Mouse (Mus musculus) adrenal gland, adult 2 months (tissue): ENCODE results near the gene Coro1c. TPM values are rescaled to one million over a fixed set of nuclear protein-coding genes. Genes with fewer than 3 reads are reported as not detected.
A peak's percentile ranks its signal among the peaks of the same experiment; 100 is the strongest.

Experiments
- DNase-seq: peaks from one replicate; pipeline ENCODE4 v3.0.0; 2021
- polyA plus RNA-seq: library from polyadenylated mRNA; depleted of rRNA; stranded (reverse); fragments of >200 nt; gene quantifications from 2 replicates; pipeline ENCODE4 v1.2.3, GENCODE M21; 2012
- total RNA-seq, 2 experiments: library from RNA; stranded (reverse); gene quantifications; 2 replicates each; pipeline ENCODE4 v1.2.3; 2021

The Coro1c gene
- total and polyA plus RNA-seq, 3 experiments = 31.3 to 75.5 (median 43.3) TPM

DNA sequence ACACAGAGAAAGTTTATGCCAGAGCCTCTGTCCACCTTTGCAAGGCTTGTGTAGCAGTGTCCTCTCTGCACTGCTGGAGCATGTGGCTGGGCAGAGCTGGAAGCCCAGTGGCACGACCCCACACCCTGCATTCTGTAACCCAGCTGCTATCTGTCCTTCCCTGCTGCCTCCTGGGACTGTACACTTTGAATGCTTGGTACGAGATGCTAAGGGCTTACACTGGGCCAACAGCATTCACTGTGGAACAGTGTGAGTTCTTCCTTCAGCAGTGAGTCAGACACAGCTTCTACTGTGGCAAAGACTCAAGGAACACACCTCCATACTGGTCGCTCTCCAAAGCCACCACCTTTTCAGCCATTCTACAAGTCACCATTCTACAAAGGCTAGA lies 25.2 kb downstream of the Coro1c start:
- no peak for DNase-seq

- no peak for DNase-seq
Observed at GRCm38 (mm10) chr5:113882566-113883383, 25.8 kb downstream of the Coro1c start.

GRCm38 (mm10) chr5:113881136-113881535 lies 27.4 kb downstream of the Coro1c start:
- DNase-seq = no peak

- DNase-seq = no peak
Observed at GRCm38 (mm10) chr5:113878943-113879617, 29.5 kb downstream of the Coro1c start.

DNA sequence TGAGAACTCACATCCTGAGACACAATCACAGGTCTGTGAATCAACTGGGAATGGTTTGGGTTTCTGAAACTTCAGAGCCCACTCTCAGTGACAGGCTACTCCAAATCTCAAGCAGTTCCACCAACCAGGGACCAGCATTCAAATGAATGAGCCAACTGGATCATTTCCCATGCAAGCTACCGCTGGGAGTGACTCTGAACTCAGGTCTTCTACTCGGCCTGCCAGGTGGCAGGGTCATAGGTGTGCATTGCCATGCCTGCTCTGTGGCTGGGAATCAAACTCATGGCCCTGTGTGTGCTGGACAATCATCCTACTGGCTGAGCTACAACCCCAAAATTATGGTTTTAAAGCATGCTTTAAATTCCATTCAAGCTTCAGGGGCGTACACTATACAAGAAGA lies 31.0 kb downstream of the Coro1c start:
- DNase-seq = no peak

- DNase-seq = no peak
Observed at GRCm38 (mm10) chr5:113876176-113876575, 32.4 kb downstream of the Coro1c start.

- DNase-seq = no peak
Observed at GRCm38 (mm10) chr5:113875625-113876024, 32.9 kb downstream of the Coro1c start.

DNA sequence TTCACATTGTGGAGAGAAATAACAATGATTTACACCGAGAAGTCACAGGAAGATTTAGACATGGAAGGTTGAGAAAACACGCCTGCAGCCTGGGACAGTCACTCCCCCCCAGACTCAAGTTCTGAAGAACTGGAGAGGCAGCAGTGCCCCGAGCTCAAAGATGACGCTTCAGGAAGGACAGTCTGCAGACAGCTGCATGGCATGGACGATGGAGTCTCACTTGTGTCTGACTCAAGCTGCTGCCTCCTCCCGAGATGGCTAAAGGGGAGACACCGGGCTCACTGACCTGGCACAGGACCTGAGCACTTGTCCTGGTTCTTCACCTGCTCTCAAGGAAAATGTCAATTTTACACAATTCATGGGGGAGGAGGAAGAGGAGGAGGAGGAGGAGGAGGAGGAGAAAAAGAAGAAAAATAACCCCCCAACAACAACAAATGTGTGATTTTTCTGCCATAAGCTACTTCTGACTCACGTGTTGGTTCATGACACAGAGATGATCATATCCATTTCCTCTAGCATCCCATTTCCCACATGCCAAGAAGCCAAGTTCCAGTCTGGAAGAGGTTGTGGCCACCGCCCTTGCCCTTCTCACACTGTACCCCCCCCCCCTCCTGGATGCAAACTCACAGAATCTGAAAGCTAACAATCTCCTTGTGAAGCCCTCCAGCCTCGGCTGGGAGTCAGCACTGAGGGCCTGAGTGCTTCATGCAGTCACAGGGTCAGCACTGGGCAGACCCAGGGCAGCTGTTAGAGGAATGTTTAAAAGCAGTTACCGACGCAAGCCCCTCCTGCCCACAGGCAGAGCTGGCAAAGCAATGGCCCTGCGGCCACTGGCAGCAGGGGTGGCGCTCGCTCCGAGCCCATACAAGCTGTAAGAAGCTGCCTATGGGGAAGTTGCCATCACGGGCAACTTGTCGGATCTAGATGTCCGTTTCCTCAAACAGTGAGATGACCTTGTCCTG lies 34.2 kb downstream of the Coro1c start:
- no peak for DNase-seq

DNA sequence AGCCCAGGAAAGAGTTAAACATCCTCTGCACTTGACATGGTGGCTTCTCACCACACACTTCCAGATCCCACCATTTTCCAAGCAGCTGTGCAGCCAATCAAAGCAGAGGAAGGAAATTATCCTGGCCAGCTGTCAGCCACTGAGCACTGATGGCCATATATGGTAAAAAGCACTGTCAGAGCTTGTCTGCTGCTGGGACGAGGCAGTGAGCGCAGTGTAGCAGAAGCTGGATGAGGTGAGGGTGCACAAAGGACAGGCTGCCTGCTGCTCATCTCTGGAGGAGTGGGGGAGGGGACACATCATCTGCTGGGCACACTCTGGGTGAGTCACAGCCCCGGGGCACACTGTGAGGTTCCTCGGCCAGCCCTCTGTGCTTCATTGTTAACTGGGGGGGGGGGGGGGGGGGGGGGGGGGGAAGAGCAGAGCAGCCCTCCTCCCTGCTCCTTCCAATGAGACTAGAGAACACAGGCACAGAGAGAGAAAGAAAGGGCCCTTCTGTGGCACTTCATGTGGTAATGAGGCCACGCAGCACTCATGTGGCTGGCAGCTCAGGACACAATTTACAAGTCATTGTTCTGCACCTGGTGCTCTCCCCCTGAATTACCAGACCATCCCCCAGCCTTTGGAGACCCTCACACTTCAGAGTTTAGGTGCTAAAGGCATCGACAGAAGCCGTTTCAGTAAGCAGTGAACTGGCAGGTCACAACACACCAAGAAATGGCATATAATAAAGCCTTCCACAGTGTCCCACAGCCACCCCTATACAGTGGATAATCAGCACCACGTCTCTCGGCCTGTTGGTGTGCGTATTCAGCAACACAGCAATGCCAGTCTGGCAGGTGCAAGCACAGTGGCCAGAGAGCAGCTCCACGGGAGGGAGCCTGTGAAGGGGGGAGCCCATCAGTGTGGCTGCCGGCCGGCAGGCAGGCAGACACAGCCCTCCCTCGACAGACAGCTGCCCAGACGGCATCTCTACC lies 35.3 kb downstream of the Coro1c start:
- DNase-seq = peak; percentile 84

DNA sequence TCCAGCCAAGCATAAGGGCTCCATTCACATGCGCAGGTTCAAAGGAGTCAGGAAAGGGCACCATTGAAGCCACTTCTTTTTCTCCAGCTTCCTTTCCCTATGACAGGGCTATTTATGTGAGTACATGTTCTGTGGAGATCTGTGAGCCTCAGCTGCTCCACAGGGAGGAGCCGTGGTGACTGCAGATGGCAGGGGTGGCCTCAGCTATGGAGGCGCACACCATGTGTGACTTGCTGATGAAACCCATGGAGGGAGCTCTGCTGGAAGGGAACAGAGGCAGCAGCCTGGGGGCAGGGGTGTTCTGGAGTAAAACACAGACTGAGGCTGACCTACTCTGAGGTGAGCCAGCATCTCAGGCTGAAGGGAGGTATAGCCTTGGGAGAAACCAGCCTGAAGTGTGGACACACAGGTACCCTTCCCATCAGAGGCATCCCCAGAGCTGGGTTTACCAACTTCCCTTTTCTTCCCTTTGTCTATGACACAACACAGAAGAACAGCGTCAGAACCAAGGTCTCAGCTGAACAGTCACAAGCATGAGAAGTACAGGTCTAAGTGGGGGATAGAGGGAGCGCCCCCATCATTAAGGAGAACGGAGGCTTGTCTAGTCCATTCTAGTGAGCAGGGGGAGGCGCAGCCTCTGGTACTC lies 36.5 kb downstream of the Coro1c start:
- no peak for DNase-seq

DNA sequence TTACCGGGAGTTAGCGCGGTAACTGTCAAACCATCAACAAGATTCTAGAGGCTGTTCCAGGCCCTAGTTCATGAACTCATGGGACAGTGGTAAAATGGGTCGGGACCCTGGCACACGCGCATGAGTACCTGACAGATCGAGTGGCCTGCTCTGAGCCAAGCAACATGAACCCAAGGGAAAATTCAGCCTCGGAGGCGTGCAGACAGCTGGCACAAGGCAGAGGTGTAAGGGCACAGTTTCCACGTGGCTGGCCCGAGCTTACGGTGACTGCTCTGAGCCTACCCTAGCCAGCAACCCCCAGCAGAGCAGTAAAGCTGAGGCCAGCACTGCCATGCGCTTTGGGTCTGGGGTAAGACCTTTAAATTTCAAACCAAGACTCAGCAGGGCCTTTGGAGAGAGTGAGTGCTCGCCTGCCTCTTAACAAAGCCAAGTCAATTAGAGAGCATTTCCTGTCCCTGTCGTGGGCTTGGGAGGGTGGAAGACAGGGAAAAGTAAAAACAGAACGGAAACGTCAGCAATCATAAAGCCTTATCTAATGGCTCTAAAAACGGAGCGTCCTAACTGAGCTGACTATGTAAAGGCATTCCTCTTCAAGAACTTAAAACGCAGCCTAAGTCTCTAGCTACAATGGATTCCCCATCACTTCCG lies 38.0 kb downstream of the Coro1c start:
- no peak for DNase-seq

- DNase-seq = peak; percentile 56
Observed at GRCm38 (mm10) chr5:113869132-113869531, 39.4 kb downstream of the Coro1c start.

DNA sequence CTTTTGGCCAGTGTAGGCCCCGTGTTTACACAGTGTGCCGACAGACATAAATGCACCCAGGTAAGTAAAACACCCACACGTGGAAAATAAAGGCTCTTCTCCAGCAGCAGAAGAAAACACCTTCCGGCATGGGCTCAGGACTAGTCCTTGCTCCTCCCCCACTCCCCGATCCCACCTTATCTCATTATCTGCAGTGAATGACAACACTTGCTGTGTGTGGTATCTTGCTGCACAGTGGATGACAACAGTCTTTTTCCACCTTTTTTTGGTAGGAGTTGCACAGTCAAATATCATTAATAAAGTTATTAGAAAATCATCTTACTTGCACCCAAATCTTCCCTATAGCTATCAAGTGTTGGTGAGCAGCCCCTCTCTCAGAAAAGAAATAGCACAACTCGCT lies 43.6 kb downstream of the Coro1c start:
- no peak for DNase-seq

DNA sequence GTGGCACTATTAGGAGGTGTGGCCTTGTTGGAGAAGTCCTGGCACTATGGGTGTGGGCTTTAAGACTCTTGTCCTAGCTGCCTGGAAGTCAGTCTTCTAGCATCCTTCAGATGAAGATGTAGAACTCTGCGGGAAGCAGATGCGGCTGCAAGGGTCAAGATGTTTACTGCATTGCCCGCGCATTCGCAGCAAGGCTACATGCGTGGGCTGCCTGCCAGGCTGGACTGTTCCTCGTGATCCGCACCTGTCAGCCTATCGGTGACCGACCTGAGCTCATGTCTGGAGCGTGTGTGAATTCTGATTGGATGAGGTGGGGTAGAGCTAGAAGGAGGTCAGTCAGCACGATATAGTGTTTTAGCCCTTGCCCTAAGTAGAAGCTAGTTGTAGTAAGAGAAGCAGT lies 44.6 kb downstream of the Coro1c start:
- DNase-seq = no peak

DNA sequence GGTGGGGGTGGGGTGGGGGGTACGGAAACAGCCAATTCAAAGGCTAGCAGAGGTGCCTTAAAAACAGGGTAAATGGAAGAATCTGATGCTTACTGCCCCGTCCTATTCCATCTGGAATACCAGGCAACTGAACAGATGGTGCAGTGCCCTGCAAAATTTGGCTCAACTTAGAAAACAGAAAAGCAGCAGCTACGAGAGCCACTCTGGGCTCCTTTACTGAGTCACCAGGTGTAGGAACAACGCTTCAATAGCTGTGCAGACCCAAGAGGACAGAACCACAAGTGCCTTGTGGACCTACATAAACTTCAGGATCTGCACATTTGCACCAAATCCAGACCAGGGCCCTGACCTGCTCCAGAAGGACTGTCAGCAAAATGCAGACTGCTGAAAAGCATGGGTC lies 46.1 kb downstream of the Coro1c start:
- no peak for DNase-seq

GRCm38 (mm10) chr5:113861294-113861693 lies 47.3 kb downstream of the Coro1c start:
- DNase-seq = no peak

DNA sequence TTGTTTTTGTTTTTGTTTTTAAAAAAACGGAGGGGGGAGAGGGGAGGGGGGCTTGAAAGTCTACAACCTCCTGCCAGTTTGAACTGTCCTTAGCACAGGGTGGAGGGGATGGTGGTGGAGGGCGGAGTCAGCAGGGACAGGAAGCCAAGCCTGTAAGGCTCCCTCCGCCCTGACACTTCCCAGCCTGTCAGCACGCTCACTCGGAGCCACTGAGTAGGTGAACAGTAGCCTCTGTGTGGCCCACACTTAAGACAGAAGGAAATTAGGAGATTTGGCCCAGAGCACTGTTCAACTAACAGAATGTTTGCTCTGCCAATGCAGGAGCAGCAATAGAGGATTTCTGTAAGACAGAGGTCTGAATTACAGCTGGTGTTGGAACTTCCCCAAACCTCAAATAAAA lies 49.6 kb downstream of the Coro1c start:
- peak; percentile 49 for DNase-seq

- peak; percentile 43 for DNase-seq
Observed at GRCm38 (mm10) chr5:113858550-113858949, 50.0 kb downstream of the Coro1c start.

DNA sequence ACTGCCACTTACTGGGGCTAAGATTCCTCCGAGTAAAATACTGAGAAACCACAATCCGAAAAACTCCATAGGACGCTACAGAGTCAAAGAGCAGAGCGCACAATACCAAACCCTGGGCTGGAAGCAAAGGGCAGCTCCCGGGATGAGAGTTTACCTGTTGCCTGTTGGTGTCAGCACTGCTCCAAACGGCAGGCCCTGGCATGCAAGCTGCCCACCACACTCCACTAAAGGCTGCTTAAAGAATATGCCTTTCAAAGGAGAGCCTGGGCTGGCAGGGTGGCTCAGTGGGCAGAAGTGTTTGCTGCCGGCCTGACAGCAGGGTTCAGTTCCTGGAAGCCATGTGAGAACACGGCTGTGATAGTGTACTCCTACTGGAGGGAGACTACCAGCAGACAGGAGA lies 50.9 kb downstream of the Coro1c start:
- no peak for DNase-seq

DNA sequence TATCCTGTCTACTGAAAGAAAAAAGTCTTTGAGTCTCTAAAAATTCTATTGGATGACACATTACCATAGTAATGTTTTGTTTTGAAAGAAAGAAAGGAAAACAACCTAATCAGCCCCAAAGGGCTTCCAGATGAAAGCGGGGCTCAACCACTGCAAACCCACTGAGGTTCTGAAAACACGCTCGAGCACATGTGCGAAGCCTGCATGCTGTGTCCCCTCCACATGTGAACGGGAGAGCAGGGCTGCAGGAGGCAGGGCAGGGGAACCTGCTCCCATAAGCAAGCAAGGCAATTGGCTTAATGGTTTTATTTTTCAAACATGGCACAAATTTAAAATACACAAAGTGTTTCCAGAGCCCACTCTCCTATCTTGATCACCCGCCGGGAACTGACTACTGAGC lies 51.9 kb downstream of the Coro1c start:
- no peak for DNase-seq
